Mouse (Mus musculus) heart, embryonic 16.5 days (tissue): ENCODE data around the gene Tmem184a. TPM values are rescaled to one million over a fixed set of nuclear protein-coding genes. Genes with fewer than 3 reads are reported as not detected.

Experiments
- ATAC-seq: fragments of 200-750 bp; cut with Nextera tagmentation; replicated peaks from 2 replicates; pipeline ENCODE4 v1.8.0; 2017; ENCODE audit warnings: moderate number of reproducible peaks; ENCODE audit not compliant: insufficient read depth, low FRiP score; ENCODE audit errors: extremely low read depth
- H3K27ac ChIP-seq: fragments of 300-500 bp; sonication (generic); 2 replicates; pipeline ENCODE4 v1.5.1; 2014; ENCODE audit warnings: mild to moderate bottlenecking, low read length, control low read depth, moderate library complexity
- H3K27me3 ChIP-seq: fragments of 300-500 bp; sonication (generic); 2 replicates; pipeline ENCODE4 v1.6.1; 2014; ENCODE audit warnings: low read length, mixed read lengths; ENCODE audit not compliant: control insufficient read depth, insufficient read depth
- H3K36me3 ChIP-seq: fragments of 300-500 bp; sonication (generic); 2 replicates; pipeline ENCODE4 v1.6.1; 2014; ENCODE audit not compliant: control insufficient read depth, insufficient read depth
- H3K4me1 ChIP-seq: fragments of 300-500 bp; sonication (generic); 2 replicates; pipeline ENCODE4 v1.6.1; 2014; ENCODE audit warnings: low read length, mixed read lengths; ENCODE audit not compliant: control insufficient read depth, insufficient read depth
- H3K4me2 ChIP-seq: fragments of 300-500 bp; sonication (generic); 2 replicates; pipeline ENCODE4 v1.6.1; 2014; ENCODE audit warnings: low read depth, mild to moderate bottlenecking, control low read depth, low read length
- H3K4me3 ChIP-seq: fragments of 300-500 bp; sonication (generic); 2 replicates; pipeline ENCODE4 v1.5.1; 2014; ENCODE audit warnings: mild to moderate bottlenecking, control low read depth, low read length
- H3K9ac ChIP-seq: fragments of 300-500 bp; sonication (generic); 2 replicates; pipeline ENCODE4 v1.6.1; 2014; ENCODE audit warnings: low read length, control low read depth
- H3K9me3 ChIP-seq: fragments of 300-500 bp; sonication (generic); replicated peaks from 2 replicates; pipeline ENCODE4 v1.6.1; 2016; ENCODE audit warnings: low read length; ENCODE audit not compliant: control insufficient read depth
- WGBS: fragments of 180-500 bp; shearing (Covaris S2); extraction: QIAGEN DNeasy Blood & Tissue Kit; methylation state at CpG from one replicate; pipeline ENCODE4 v1.1.7; 2014; 5-methylcytosine and 5-hydroxymethylcytosine counted together
- polyA plus RNA-seq: library from polyadenylated mRNA; unstranded; fragments of >200 nt; fragmentation: Nextera tagmentation; extraction: Ambion mirVana; gene quantifications from 2 replicates; pipeline ENCODE4 v1.2.1, GENCODE M21; 2015

Tmem184a gene
- polyA plus RNA-seq, 1 experiment from 2014 or later, result 0.46 TPM

GRCm38 (mm10) chr5:139797473-139798167 is 22.1 kb downstream of the Tmem184a start:
- H3K27me3 ChIP-seq, result no peaks in the 10 kb centered on the region
- peak overlapping the region; percentile 38 for H3K4me3 ChIP-seq
- peaks cover 66% of the 10 kb centered on the region for H3K4me1 ChIP-seq
- H3K9ac ChIP-seq, result peak overlapping the region; percentile 72
- H3K36me3 ChIP-seq, result peaks cover 22% of the 10 kb centered on the region
- peak; percentile 56 for ATAC-seq
- H3K27ac ChIP-seq, result peak overlapping the region; percentile 98
- H3K9me3 ChIP-seq, result no peaks in the 10 kb centered on the region
- peak overlapping the region; percentile 66 for H3K4me2 ChIP-seq
- 18% methylated on average over 11 of the region's 11 CpGs for WGBS

DNA sequence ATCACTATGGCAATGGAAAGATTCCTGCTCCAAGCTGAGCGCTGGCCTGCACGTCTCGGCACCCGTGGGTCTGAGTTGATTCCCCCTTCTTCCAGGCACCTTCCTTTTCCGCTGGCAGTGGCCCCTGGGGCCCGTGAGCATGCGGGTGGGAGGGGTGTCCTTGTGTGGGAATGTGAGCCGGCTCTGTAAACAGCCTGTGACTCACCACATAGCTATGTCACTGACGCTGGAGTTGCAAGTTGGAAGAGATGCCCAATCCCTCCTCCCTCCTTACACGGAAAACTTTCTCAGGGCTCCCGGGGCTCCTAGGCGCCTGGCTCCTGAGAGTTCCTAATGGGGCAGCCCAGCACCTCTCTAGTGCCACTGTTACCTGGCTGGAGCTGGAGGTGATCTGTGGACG is 22.8 kb downstream of the Tmem184a start:
- Histone ChIP-seq H3K9me3 (no peaks in the 10 kb centered on the region), H3K9ac (peak overlapping the region; percentile 79), H3K27ac (peak overlapping the region; percentile 98), H3K27me3 (no peaks in the 10 kb centered on the region), H3K4me2 (peak overlapping the region; percentile 66), H3K36me3 (peaks cover 22% of the 10 kb centered on the region), H3K4me1 (peaks cover 71% of the 10 kb centered on the region), H3K4me3 (peak overlapping the region; percentile 38)
- peak; percentile 79 for ATAC-seq
- 6% methylated on average over 13 of the region's 13 CpGs for WGBS

DNA sequence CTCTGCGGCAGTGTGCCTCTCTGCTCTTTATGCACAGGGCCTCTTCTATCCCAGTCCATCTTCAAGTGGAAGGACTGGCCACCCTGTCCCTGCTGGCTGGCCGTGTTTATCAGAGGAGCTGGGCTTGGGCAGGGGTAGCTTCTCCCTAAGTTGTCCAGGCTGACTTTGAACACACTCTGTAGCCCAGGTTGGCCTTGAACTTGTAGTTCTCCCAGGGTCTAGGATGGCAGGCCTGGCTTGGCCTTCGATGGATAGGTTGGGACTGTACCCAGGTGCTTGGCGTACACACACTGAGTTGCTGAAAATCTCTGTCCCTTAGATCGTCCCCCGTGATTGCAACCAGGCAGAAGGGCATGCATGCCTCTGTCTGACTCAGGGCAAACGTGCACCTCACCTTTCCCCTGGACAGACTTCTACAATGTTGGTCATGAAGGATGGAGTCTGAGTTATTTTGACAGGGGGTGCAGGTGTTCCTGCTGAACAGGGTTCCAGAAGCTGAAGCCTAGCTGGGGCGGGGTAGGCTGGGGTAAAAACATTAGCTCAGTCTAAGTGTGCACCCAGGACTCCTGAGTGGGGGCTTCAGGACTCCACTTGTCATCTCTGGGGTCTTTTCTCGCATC is 23.6 kb downstream of the Tmem184a start:
- no peaks in the 10 kb centered on the region for H3K27me3 ChIP-seq
- no peak for ATAC-seq
- H3K4me2 ChIP-seq, result peak overlapping the region; percentile 66
- peaks cover 72% of the 10 kb centered on the region for H3K4me1 ChIP-seq
- H3K9ac ChIP-seq, result peak overlapping the region; percentile 79
- no peaks in the 10 kb centered on the region for H3K9me3 ChIP-seq
- peak overlapping the region; percentile 98 for H3K27ac ChIP-seq
- peaks cover 18% of the 10 kb centered on the region for H3K36me3 ChIP-seq
- no peak overlapping the region for H3K4me3 ChIP-seq
- 67% methylated on average over 9 of the region's 9 CpGs for WGBS

DNA sequence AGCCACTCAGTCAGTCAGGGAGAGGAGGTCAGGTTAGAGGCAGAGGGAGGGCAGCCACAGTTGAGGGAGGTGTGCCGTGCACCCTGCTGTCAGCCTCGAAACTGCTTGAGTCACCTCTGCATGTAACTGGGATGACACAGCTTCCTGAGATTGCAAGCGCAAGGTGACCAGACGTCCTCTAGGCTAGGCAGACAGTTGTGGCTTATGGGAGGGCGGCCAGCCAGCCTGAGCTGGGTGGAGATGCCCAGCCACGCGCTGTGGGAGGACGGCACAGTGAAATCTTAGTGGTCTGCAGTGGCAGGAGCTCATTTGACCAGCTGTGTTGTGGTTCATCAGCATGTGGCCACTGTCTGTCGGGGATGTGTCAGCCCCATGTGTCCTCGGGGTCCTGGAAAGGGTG is 24.8 kb downstream of the Tmem184a start:
- H3K36me3 ChIP-seq, result peaks cover 8% of the 10 kb centered on the region
- 33% methylated on average over 10 of the region's 10 CpGs for WGBS
- peaks cover 71% of the 10 kb centered on the region for H3K4me1 ChIP-seq
- peak overlapping the region; percentile 9; the same call in 1 of the 2 replicates for H3K4me3 ChIP-seq
- peak overlapping the region; percentile 79 for H3K9ac ChIP-seq
- peak overlapping the region; percentile 98 for H3K27ac ChIP-seq
- no peaks in the 10 kb centered on the region for H3K9me3 ChIP-seq
- H3K27me3 ChIP-seq, result no peaks in the 10 kb centered on the region
- H3K4me2 ChIP-seq, result peak overlapping the region; percentile 28
- no peak for ATAC-seq

GRCm38 (mm10) chr5:139794137-139794536 is 25.6 kb downstream of the Tmem184a start:
- 86% methylated on average over 5 of the region's 5 CpGs for WGBS
- Histone ChIP-seq H3K4me2 (peak overlapping the region; percentile 99), H3K27me3 (no peaks in the 10 kb centered on the region), H3K4me3 (no peak overlapping the region), H3K36me3 (peaks cover under 1% of the 10 kb centered on the region; the same call in 1 of the 2 replicates), H3K27ac (peak overlapping the region; percentile 93), H3K4me1 (peaks cover 70% of the 10 kb centered on the region), H3K9ac (no peak overlapping the region), H3K9me3 (no peaks in the 10 kb centered on the region)
- ATAC-seq, result no peak

- ATAC-seq, result no peak
- H3K4me3 ChIP-seq, result peak overlapping the region; percentile 99
- H3K27ac ChIP-seq, result peak overlapping the region; percentile 93
- H3K9me3 ChIP-seq, result no peaks in the 10 kb centered on the region
- H3K4me2 ChIP-seq, result peak overlapping the region; percentile 99
- peak overlapping the region; percentile 96 for H3K9ac ChIP-seq
- no peaks in the 10 kb centered on the region for H3K27me3 ChIP-seq
- peaks cover 64% of the 10 kb centered on the region for H3K4me1 ChIP-seq
- no peaks in the 10 kb centered on the region for H3K36me3 ChIP-seq
- WGBS, result 20% methylated on average over 11 of the region's 11 CpGs
Measured at GRCm38 (mm10) chr5:139793338-139794089, 26.2 kb downstream of the Tmem184a start.

DNA sequence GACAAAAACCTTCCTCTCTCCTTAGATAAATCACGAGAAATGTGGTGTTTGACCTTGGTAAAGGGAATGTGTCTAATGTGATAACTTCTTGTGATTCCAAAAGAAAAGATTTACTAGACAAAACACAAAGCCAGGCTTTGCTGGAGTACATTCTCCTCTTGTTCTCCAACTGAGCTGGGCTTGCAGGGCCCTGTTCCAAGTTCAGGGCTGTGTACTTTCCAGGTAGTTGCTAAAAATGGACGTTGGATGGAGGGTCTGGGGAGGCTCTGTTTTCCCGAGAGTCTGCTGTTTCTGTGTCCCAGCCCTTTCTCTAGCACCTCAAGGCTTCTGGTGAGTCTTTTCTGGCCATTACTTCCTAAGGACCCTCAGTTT is 26.8 kb downstream of the Tmem184a start:
- Histone ChIP-seq H3K9ac (peak overlapping the region; percentile 96), H3K4me1 (peaks cover 59% of the 10 kb centered on the region), H3K4me3 (peak overlapping the region; percentile 99), H3K36me3 (no peaks in the 10 kb centered on the region), H3K4me2 (peak overlapping the region; percentile 99), H3K27me3 (no peaks in the 10 kb centered on the region), H3K27ac (peak overlapping the region; percentile 93), H3K9me3 (no peaks in the 10 kb centered on the region)
- WGBS, result 9% methylated on average over 3 of the region's 3 CpGs
- ATAC-seq, result no peak

DNA sequence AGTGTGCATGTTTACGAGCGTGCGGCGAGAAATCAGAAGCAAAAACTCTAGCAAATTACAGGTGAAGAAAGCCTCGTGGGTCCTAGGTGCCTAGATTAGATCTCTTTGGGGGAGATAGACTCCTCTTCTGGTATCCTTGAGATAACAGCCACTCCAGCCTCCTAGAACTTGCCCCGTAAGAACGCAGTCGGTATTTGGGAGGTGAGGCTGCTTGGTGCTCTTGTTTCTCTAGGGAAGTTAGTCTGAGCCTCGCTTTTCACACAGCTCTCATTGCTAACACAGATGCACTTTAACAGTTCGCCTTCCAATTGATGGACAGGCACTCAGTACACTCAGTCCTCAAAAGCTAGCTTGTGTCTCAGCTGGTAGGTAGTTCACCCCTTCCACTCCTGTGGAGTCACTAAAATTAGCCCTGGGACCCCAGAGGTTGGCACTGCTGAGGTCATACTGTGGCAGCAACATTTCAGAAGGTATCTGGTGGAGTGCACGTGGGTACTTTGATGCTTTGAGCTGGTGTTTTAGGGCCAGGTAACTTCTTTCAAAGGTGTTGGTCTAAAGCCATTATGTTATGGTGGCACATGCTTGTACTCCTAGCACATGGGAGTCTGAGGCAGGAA is 27.4 kb downstream of the Tmem184a start:
- Histone ChIP-seq H3K4me2 (peak overlapping the region; percentile 99), H3K27ac (peak overlapping the region; percentile 93), H3K9me3 (no peaks in the 10 kb centered on the region), H3K4me1 (peaks cover 52% of the 10 kb centered on the region), H3K4me3 (peak overlapping the region; percentile 99), H3K36me3 (no peaks in the 10 kb centered on the region), H3K27me3 (no peaks in the 10 kb centered on the region), H3K9ac (peak overlapping the region; percentile 96)
- WGBS, result 4% methylated on average over 11 of the region's 11 CpGs
- ATAC-seq, result no peak
